In the genomic region with DNA sequence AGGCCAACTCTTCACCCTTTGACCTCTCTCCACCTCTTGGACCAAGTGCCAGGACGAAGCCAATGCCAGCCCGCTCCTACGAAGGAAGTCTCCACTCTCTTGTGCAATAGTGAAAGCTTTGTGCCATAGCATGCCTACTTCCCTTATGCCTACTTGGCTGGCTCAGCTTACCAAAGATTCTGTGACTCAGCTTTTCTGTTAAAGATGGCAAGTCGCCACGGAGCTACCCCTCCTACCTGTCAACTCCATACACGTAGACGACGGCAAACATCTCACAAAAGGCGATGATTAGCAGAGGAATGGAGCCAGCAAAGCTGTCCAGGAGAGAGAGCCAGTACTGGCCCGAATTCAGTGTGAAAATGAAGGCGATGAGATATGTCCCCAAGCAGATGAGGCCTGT, we compare ENCODE assay signal across 10 mouse cellular contexts. TPM values are rescaled to one million over a fixed set of nuclear protein-coding genes. Genes with fewer than 3 reads are reported as not detected.
DNase-seq lines count a peak whose midpoint lies in the region; ATAC-seq and TF ChIP-seq lines count a peak whose summit lies in the region.
"Had no signal": no experiment of that assay in that cellular context is flagged by ENCODE, and none has a peak within 500 bp of the region (broad histone marks: within the 10 kb centered on the region; RNA-seq: fewer than 3 reads in every experiment).

No protein-coding gene starts in this region.

- no peaks in the 10 kb centered on the region for H3K9me3 ChIP-seq in kidney, embryonic 15.5 days (replicated peaks)
- H3K9me3 ChIP-seq: megakaryocyte, embryonic 14.5 days had no signal

- intact Hi-C loops in heart, postnatal 14 days (cut with DNase I), result no loop called here

- no peaks in the 10 kb centered on the region for H3K27me3 ChIP-seq in kidney, embryonic 15.5 days

- H3K9ac ChIP-seq in kidney, embryonic 15.5 days, result no peak overlapping the region

- no peak for TF ChIP-seq CTCF in brain, embryonic 14.5 days (IDR thresholded peaks at IDR 0.05; ENCODE audit: borderline replicate concordance, extremely low read depth, insufficient read depth, insufficient read length)

- WGBS in kidney, embryonic 15.5 days, result 89% methylated on average over 11 of the region's 11 CpGs

- H3K4me2 ChIP-seq in kidney, embryonic 15.5 days, result no peak overlapping the region

- no peak for TF ChIP-seq POLR2A in brain, embryonic 14.5 days (IDR thresholded peaks at IDR 0.05; ENCODE audit: borderline replicate concordance, extremely low read depth, insufficient read depth, insufficient read length, poor library complexity, severe bottlenecking)

- no peak overlapping the region for H3K4me3 ChIP-seq in kidney, embryonic 15.5 days (replicated peaks)
- H3K4me3 ChIP-seq: megakaryocyte, embryonic 14.5 days had no signal

- H3K27ac ChIP-seq in kidney, embryonic 15.5 days, result no peak overlapping the region

- no peaks in the 10 kb centered on the region for H3K36me3 ChIP-seq in kidney, embryonic 15.5 days

- peaks cover 10% of the 10 kb centered on the region; the same call in 1 of the 2 replicates for H3K4me1 ChIP-seq in kidney, embryonic 15.5 days

- peak; percentile 62 for DNase-seq in kidney, adult 9 months
- peak; percentile 23 for DNase-seq in brain, embryonic 14.5 days (ENCODE audit: low read depth)
- DNase-seq in heart, postnatal 14 days, result peak; percentile 19 to 49
- no peak for DNase-seq in spleen, adult 18-20 months
- no peak for DNase-seq in spleen, postnatal 10 days (ENCODE audit: low spot score in 2 of 2)
- DNase-seq: gastrocnemius, postnatal 25 days had no signal

- ATAC-seq in kidney, embryonic 15.5 days (replicated peaks; ENCODE audit: low FRiP score), result no peak
- 0 out of 2 replicates have a peak, but pooled peaks have one; percentile 51 for ATAC-seq in monocyte, adult 5-6 weeks (replicated peaks; ENCODE audit: insufficient number of reproducible peaks, low FRiP score, low TSS enrichment, poor library complexity, severe bottlenecking)

RNA-seq across cellular contexts. Expression of a gene that starts 5.9 kb away (rescaled TPM):
- polyA plus RNA-seq in kidney, embryonic 15.5 days (2015; fragmentation: Nextera tagmentation; extraction: Ambion mirVana), result 19.0 and 19.2 TPM in 2 replicates
- not detected in 2 replicates for polyA plus RNA-seq in brain, embryonic 14.5 days (2012; rRNA removed)
- total RNA-seq in heart, postnatal 14 days (2021), result not detected
- total RNA-seq in monocyte, adult 5-6 weeks (2017), result not detected in 3 replicates
- total RNA-seq: layer of hippocampus, postnatal 10 days had no signal

RNA-seq across cellular contexts. Expression of a gene that starts 21.0 kb away (rescaled TPM):
- polyA plus RNA-seq in kidney, embryonic 15.5 days (2015; fragmentation: Nextera tagmentation; extraction: Ambion mirVana), result 0.78 and 1.6 TPM in 2 replicates
- polyA plus RNA-seq in brain, embryonic 14.5 days (2012; rRNA removed), result 0.19 and 0.45 TPM in 2 replicates
- total RNA-seq in heart, postnatal 14 days (2021), result under 1 TPM in 1 of 2 experiments, not detected in 1; 0.12 TPM
- 0.19 to 0.21 TPM in 2 of 3 replicates, not detected in the other for total RNA-seq in monocyte, adult 5-6 weeks (2017)

RNA-seq across cellular contexts. Expression of a gene that starts 49.2 kb away (rescaled TPM):
- polyA plus RNA-seq in kidney, embryonic 15.5 days (2015; fragmentation: Nextera tagmentation; extraction: Ambion mirVana), result 22.1 and 26.1 TPM in 2 replicates
- polyA plus RNA-seq in brain, embryonic 14.5 days (2012; rRNA removed), result 24.8 and 33.8 TPM in 2 replicates
- total RNA-seq in heart, postnatal 14 days (2021), result 100 to 1,000 TPM; 151 to 165 TPM
- total RNA-seq in monocyte, adult 5-6 weeks (2017), result 13.8 to 45.3 TPM (median 22.3 TPM) in 3 replicates

RNA-seq across cellular contexts. Expression of a gene that starts 57.0 kb away (rescaled TPM):
- 6.5 and 7.3 TPM in 2 replicates for polyA plus RNA-seq in kidney, embryonic 15.5 days (2015; fragmentation: Nextera tagmentation; extraction: Ambion mirVana)
- 17.2 and 21.5 TPM in 2 replicates for polyA plus RNA-seq in brain, embryonic 14.5 days (2012; rRNA removed)
- under 1 TPM; 0.14 to 0.41 TPM for total RNA-seq in heart, postnatal 14 days (2021)
- total RNA-seq in monocyte, adult 5-6 weeks (2017), result 0.10 to 4.3 TPM (median 0.49 TPM) in 3 replicates

Comparison
In these comparisons a context has a peak if more than half of its experiments do, and no peak if none do; other contexts are left out.
1. DNase-seq: peak in kidney, adult 9 months (single experiment), brain, embryonic 14.5 days (single experiment) and heart, postnatal 14 days (2 of 2); none in spleen, adult 18-20 months (0 of 2) and spleen, postnatal 10 days (0 of 2).